Mouse (Mus musculus) CH12.LX (cell line): Measurements from ENCODE around the gene A730009L09Rik.

Experiments used
- ETS1 ChIP-seq: conservative IDR thresholded peaks from 2 replicates; pipeline ENCODE4 v1.6.1; 2012; ENCODE audit warnings: low read depth, mild to moderate bottlenecking, inconsistent platforms, low read length, improper control_type of control experiment, moderate library complexity
- MXI1 ChIP-seq: IDR thresholded peaks from 2 replicates; pipeline ENCODE4 v1.6.1; 2011; ENCODE audit warnings: mild to moderate bottlenecking, low read depth, low read length, improper control_type of control experiment
- ZKSCAN1 ChIP-seq: IDR thresholded peaks from 2 replicates; pipeline ENCODE4 v1.6.1; 2012; ENCODE audit warnings: low read depth, inconsistent platforms, low read length, improper control_type of control experiment, borderline replicate concordance

DNA sequence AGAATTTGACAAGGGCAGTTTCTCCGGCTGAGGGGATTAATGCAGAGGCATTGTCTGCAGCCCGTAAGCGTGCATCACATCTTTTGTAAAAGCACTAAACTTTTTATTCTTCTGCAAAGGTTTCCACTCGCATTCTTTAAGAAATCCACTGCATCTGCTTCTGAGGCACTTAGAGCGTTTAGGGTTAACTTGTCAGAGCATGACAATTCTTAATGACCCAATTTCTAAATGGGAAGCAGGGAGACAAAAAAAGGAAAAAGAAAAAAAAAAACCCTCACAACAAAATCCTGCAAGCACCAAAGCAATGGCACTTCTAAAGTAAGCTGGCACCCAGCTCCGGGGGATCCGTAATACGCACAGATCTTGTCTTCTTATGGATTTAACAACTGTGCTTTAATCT lies at the start of gene A730009L09Rik:
- TF ChIP-seq ZKSCAN1, result no peak
- no peak for TF ChIP-seq MXI1
- no peak for TF ChIP-seq ETS1
